Mouse (Mus musculus) thymus, adult 2 months (tissue): ENCODE measurements around the gene Matk.

Experiments
- CTCF ChIP-seq: fragments of 200-500 bp; IDR thresholded peaks from 2 replicates; pipeline ENCODE4 v1.5.1; 2012; ENCODE audit warnings: mild to moderate bottlenecking, control low read depth, low read length, moderate library complexity, borderline replicate concordance; ENCODE audit not compliant: control insufficient read depth, poor library complexity, insufficient read depth; ENCODE audit errors: extremely low read depth
- POLR2A ChIP-seq: fragments of 200-500 bp; IDR thresholded peaks from 2 replicates; pipeline ENCODE4 v1.6.1; 2012; ENCODE audit warnings: mild to moderate bottlenecking, low read length, control low read depth, moderate library complexity; ENCODE audit not compliant: control insufficient read depth, poor library complexity, insufficient read depth; ENCODE audit errors: extremely low read depth

DNA sequence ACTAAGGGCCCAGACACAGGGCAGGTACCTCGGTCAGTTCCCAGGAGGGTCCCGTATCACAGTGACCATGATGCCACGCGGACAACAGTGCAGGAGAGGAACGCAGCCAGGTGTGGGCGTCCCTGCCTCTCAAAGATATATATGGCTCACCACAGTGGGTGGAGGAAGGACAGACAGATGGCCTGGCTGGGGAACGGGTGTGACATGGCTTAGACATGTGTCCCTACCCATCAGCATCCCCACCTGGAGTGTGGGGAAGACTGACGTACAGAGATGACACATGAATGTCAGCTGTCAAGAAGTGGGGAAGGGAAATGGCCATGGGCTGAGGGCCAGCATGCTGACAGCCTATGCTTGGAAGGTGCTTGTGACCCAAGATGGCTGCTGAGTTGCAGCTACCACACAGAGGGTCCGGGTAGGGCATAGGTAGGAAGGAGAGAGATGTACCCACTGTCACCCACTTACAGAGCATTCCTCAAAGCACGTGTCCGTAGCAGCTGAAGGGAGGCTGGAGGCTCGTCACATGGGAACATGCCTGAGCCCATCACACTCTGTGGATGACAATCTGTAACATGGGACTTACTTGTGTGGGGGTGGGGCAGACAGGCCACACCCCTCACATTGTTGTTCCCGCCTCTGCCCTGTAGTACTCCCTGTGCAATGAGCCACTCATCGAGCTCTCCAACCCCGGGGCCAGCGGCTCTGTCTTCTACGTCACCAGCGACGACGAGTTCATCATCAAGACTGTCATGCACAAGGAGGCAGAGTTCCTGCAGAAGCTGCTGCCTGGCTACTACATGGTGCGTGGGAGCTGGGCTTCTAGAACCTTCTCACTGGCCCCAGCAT, 54.3 kb downstream of the Matk start:
- TF ChIP-seq POLR2A (no peak), CTCF (no peak)
